9 mouse cellular contexts compared by ENCODE assay signal in genomic region chr3:109026462-109026990, GRCm38 (mm10). TPM values are rescaled to one million over a fixed set of nuclear protein-coding genes. Genes with fewer than 3 reads are reported as not detected.
DNase-seq lines count a peak whose midpoint lies in the region; ATAC-seq and TF ChIP-seq lines count a peak whose summit lies in the region.
"Had no signal": no experiment of that assay in that cellular context is flagged by ENCODE, and none has a peak within 500 bp of the region (broad histone marks: within the 10 kb centered on the region; RNA-seq: fewer than 3 reads in every experiment).

No protein-coding gene starts in this region.

- ATAC-seq in hindbrain, embryonic 14.5 days (ENCODE audit: low FRiP score): peak; percentile 9; the same call in 1 of the 2 replicates
- peak; percentile 23; the same call in 1 of the 2 replicates for ATAC-seq in lung, embryonic 14.5 days (ENCODE audit: insufficient read depth)
- ATAC-seq in stomach, embryonic 14.5 days (ENCODE audit: insufficient number of reproducible peaks, insufficient read depth, low FRiP score, low read depth): no peak

- no peaks in the 10 kb centered on the region for H3K9me3 ChIP-seq in hindbrain, embryonic 14.5 days (ENCODE audit: control insufficient read depth, low read length)
- H3K9me3 ChIP-seq in lung, embryonic 14.5 days (ENCODE audit: low read depth, low read length): no peaks in the 10 kb centered on the region
- H3K9me3 ChIP-seq in stomach, embryonic 14.5 days (ENCODE audit: control insufficient read depth, low read depth, low read length): no peaks in the 10 kb centered on the region

- TF ChIP-seq POLR2A in embryonic fibroblast, embryonic 13.5 days (IDR thresholded peaks at IDR 0.05; ENCODE audit: low read depth, low read length): peak; percentile 16; the same call in 1 of the 2 replicates

- no peak for TF ChIP-seq CTCF in embryonic fibroblast, embryonic 13.5 days (IDR thresholded peaks at IDR 0.05; ENCODE audit: borderline replicate concordance, insufficient read depth, low read length)
- TF ChIP-seq CTCF in lung, embryonic 14.5 days (IDR thresholded peaks at IDR 0.05; ENCODE audit: low read depth): peak; percentile 33; the same call in 1 of the 2 replicates

- H3K4me3 ChIP-seq in embryonic fibroblast, embryonic 13.5 days (ENCODE audit: insufficient read depth, low read length): peak overlapping the region; percentile 64
- H3K4me3 ChIP-seq in hindbrain, embryonic 14.5 days (replicated peaks; ENCODE audit: low read length): peak overlapping the region; percentile 68
- H3K4me3 ChIP-seq in lung, embryonic 14.5 days (ENCODE audit: low read depth, low read length): peak overlapping the region; percentile 68
- H3K4me3 ChIP-seq in stomach, embryonic 14.5 days (ENCODE audit: low read depth, low read length): peak overlapping the region; percentile 74

- peak overlapping the region; percentile 59; the same call in 1 of the 2 replicates for H3K27ac ChIP-seq in embryonic fibroblast, embryonic 13.5 days (ENCODE audit: insufficient read depth, low read length)
- peak overlapping the region; percentile 87 for H3K27ac ChIP-seq in hindbrain, embryonic 14.5 days
- peak overlapping the region; percentile 85 for H3K27ac ChIP-seq in lung, embryonic 14.5 days (ENCODE audit: low read depth)
- peak overlapping the region; percentile 86 for H3K27ac ChIP-seq in stomach, embryonic 14.5 days (ENCODE audit: low read length)

- no peaks in the 10 kb centered on the region for H3K27me3 ChIP-seq in hindbrain, embryonic 14.5 days (ENCODE audit: control insufficient read depth, insufficient read depth, low read length)
- no peaks in the 10 kb centered on the region for H3K27me3 ChIP-seq in lung, embryonic 14.5 days (ENCODE audit: insufficient read depth, low read length)
- no peaks in the 10 kb centered on the region for H3K27me3 ChIP-seq in stomach, embryonic 14.5 days (ENCODE audit: control insufficient read depth, insufficient read depth, low read length)

- no peaks in the 10 kb centered on the region for H3K36me3 ChIP-seq in hindbrain, embryonic 14.5 days (replicated peaks; ENCODE audit: control insufficient read depth, insufficient read depth)
- H3K36me3 ChIP-seq in lung, embryonic 14.5 days (ENCODE audit: insufficient read depth): no peaks in the 10 kb centered on the region
- no peaks in the 10 kb centered on the region for H3K36me3 ChIP-seq in stomach, embryonic 14.5 days (ENCODE audit: control insufficient read depth, insufficient read depth, low read length)
- H3K36me3 ChIP-seq: G1E had no signal

- DNase-seq in cerebellum, adult 11-12 months: peak; percentile 10
- no peak for DNase-seq in cerebellum, postnatal 25 days
- peak; percentile 65 for DNase-seq in NIH3T3 (ENCODE audit: low read depth)
- peak; percentile 43 for DNase-seq in hindbrain, embryonic 14.5 days (ENCODE audit: low spot score)
- peak; percentile 68 for DNase-seq in lung, embryonic 14.5 days
- no peak for DNase-seq in urinary bladder, postnatal 10 days (ENCODE audit: low spot score)

- WGBS in hindbrain, embryonic 14.5 days: 8% methylated on average over 15 of the region's 15 CpGs
- WGBS in lung, embryonic 14.5 days: 3% methylated on average over 15 of the region's 15 CpGs
- 6% methylated on average over 15 of the region's 15 CpGs for WGBS in stomach, embryonic 14.5 days

- H3K4me2 ChIP-seq in hindbrain, embryonic 14.5 days (replicated peaks): peak overlapping the region; percentile 59
- H3K4me2 ChIP-seq in lung, embryonic 14.5 days: peak overlapping the region; percentile 71
- H3K4me2 ChIP-seq in stomach, embryonic 14.5 days (replicated peaks; ENCODE audit: low read depth, low read length): peak overlapping the region; percentile 65

- H3K4me1 ChIP-seq in embryonic fibroblast, embryonic 13.5 days (ENCODE audit: control insufficient read depth, insufficient read depth, low read length): peaks cover 23% of the 10 kb centered on the region
- H3K4me1 ChIP-seq in hindbrain, embryonic 14.5 days (replicated peaks; ENCODE audit: control insufficient read depth, insufficient read depth, low read length): peaks cover 28% of the 10 kb centered on the region
- H3K4me1 ChIP-seq in lung, embryonic 14.5 days (ENCODE audit: insufficient read depth): peaks cover 5% of the 10 kb centered on the region; the same call in 1 of the 2 replicates
- peaks cover 30% of the 10 kb centered on the region for H3K4me1 ChIP-seq in stomach, embryonic 14.5 days (ENCODE audit: control insufficient read depth, insufficient read depth, low read length)

- peak overlapping the region; percentile 85 for H3K9ac ChIP-seq in hindbrain, embryonic 14.5 days
- peak overlapping the region; percentile 83 for H3K9ac ChIP-seq in lung, embryonic 14.5 days
- peak overlapping the region; percentile 82 for H3K9ac ChIP-seq in stomach, embryonic 14.5 days (replicated peaks; ENCODE audit: low read depth, low read length)

RNA-seq across cellular contexts. Expression of gene Fam102b, which starts 0.9 kb away (rescaled TPM):
- 25.3 and 27.8 TPM in 2 replicates for polyA plus RNA-seq in embryonic fibroblast, embryonic 13.5 days (2011; ENCODE audit: insufficient read length, low read depth, missing spikeins)
- polyA plus RNA-seq in hindbrain, embryonic 14.5 days (2014; fragmentation: Nextera tagmentation; extraction: Ambion mirVana): 20.9 and 24.9 TPM in 2 replicates
- 16.6 and 18.0 TPM in 2 replicates for polyA plus RNA-seq in lung, embryonic 14.5 days (2014; fragmentation: Nextera tagmentation; extraction: Ambion mirVana)
- polyA plus RNA-seq in stomach, embryonic 14.5 days (2014; fragmentation: Nextera tagmentation; extraction: Ambion mirVana): 18.0 and 19.5 TPM in 2 replicates

RNA-seq across cellular contexts. Expression of gene Slc25a54, which starts 53.7 kb away (rescaled TPM):
- polyA plus RNA-seq in embryonic fibroblast, embryonic 13.5 days (2011; ENCODE audit: insufficient read length, low read depth, missing spikeins): not detected in 2 replicates
- polyA plus RNA-seq in hindbrain, embryonic 14.5 days (2014; fragmentation: Nextera tagmentation; extraction: Ambion mirVana): not detected in 2 replicates
- not detected in 2 replicates for polyA plus RNA-seq in lung, embryonic 14.5 days (2014; fragmentation: Nextera tagmentation; extraction: Ambion mirVana)
- polyA plus RNA-seq in stomach, embryonic 14.5 days (2014; fragmentation: Nextera tagmentation; extraction: Ambion mirVana): not detected in 2 replicates
- polyA plus RNA-seq: G1E had no signal

Comparison
In these comparisons a context has a peak if more than half of its experiments do, and no peak if none do; other contexts are left out.
1. DNase-seq: peak in cerebellum, adult 11-12 months (single experiment), NIH3T3 (single experiment), hindbrain, embryonic 14.5 days (single experiment) and lung, embryonic 14.5 days (single experiment); none in cerebellum, postnatal 25 days (0 of 2) and urinary bladder, postnatal 10 days (single experiment).
2. Peak in every context shown above with its lines, with median percentiles within 50 percentile points of each other: H3K27ac ChIP-seq, H3K4me3 ChIP-seq, H3K4me2 ChIP-seq and H3K9ac ChIP-seq.